ENCODE assay signal across 9 mouse cellular contexts in genomic region chr10:81526779-81527178, GRCm38 (mm10). TPM values are rescaled to one million over a fixed set of nuclear protein-coding genes. Genes with fewer than 3 reads are reported as not detected.
A peak's percentile ranks its signal among the peaks of the same experiment; 100 is the strongest.
DNase-seq lines count a peak whose midpoint lies in the region; ATAC-seq and TF ChIP-seq lines count a peak whose summit lies in the region.
"Had no signal": no experiment of that assay in that cellular context is flagged by ENCODE, and none has a peak within 500 bp of the region (broad histone marks: within the 10 kb centered on the region; RNA-seq: fewer than 3 reads in every experiment).

No protein-coding gene starts in this region.

- no peak overlapping the region for H3K4me3 ChIP-seq in forebrain, embryonic 10.5 days
- H3K4me3 ChIP-seq in forebrain, embryonic 16.5 days (replicated peaks; ENCODE audit: low read length) = no peak overlapping the region
- no peak overlapping the region for H3K4me3 ChIP-seq in bone marrow macrophage, adult 2 months (ENCODE audit: insufficient read depth, low read length)
- H3K4me3 ChIP-seq in forebrain, postnatal 0 days (ENCODE audit: low read depth, low read length) = no peak overlapping the region
- no peak overlapping the region for H3K4me3 ChIP-seq in hindbrain, embryonic 14.5 days (replicated peaks; ENCODE audit: low read length)
- no peak overlapping the region for H3K4me3 ChIP-seq in midbrain, embryonic 13.5 days (replicated peaks)
- H3K4me3 ChIP-seq: limb, embryonic 15.5 days had no signal

- H3K4me1 ChIP-seq in forebrain, embryonic 10.5 days = peaks cover 7% of the 10 kb centered on the region
- H3K4me1 ChIP-seq in forebrain, embryonic 16.5 days (replicated peaks; ENCODE audit: control insufficient read depth, insufficient read depth, low read length) = no peaks in the 10 kb centered on the region
- H3K4me1 ChIP-seq in bone marrow macrophage, adult 2 months (ENCODE audit: control insufficient read depth, insufficient read depth, low read length) = peaks cover 11% of the 10 kb centered on the region
- no peaks in the 10 kb centered on the region for H3K4me1 ChIP-seq in forebrain, postnatal 0 days (ENCODE audit: insufficient read depth)
- no peaks in the 10 kb centered on the region for H3K4me1 ChIP-seq in hindbrain, embryonic 14.5 days (replicated peaks; ENCODE audit: control insufficient read depth, insufficient read depth, low read length)
- no peaks in the 10 kb centered on the region for H3K4me1 ChIP-seq in midbrain, embryonic 13.5 days (replicated peaks)

- DNase-seq in forebrain, embryonic 10.5 days (ENCODE audit: extremely low spot score, low spot score) = peak; percentile 81
- DNase-seq in forebrain, postnatal 0 days = peak; percentile 63
- peak; percentile 72 for DNase-seq in hindbrain, embryonic 14.5 days (ENCODE audit: low spot score)
- DNase-seq in left cerebral cortex, postnatal 36 days (ENCODE audit: low spot score in 2 of 2) = peak; percentile 51 to 61
- peak; percentile 93 for DNase-seq in splenic B cell, adult 2 months (ENCODE audit: low read depth, low spot score)

- WGBS in forebrain, embryonic 10.5 days = 16% methylated on average over 14 of the region's 14 CpGs
- 18% methylated on average over 14 of the region's 14 CpGs for WGBS in forebrain, embryonic 16.5 days
- 14% methylated on average over 14 of the region's 14 CpGs for WGBS in forebrain, postnatal 0 days
- WGBS in hindbrain, embryonic 14.5 days = 16% methylated on average over 14 of the region's 14 CpGs
- WGBS in midbrain, embryonic 13.5 days = 15% methylated on average over 14 of the region's 14 CpGs

- no peak overlapping the region for H3K4me2 ChIP-seq in forebrain, embryonic 16.5 days (ENCODE audit: low read length)
- no peak overlapping the region for H3K4me2 ChIP-seq in forebrain, postnatal 0 days (ENCODE audit: low read depth)
- no peak overlapping the region for H3K4me2 ChIP-seq in hindbrain, embryonic 14.5 days (replicated peaks)
- H3K4me2 ChIP-seq in midbrain, embryonic 13.5 days (replicated peaks) = no peak overlapping the region
- H3K4me2 ChIP-seq: limb, embryonic 15.5 days had no signal

- intact Hi-C loops in left cerebral cortex, postnatal 36 days (cut with DNase I) = no loop called here

- no peak for TF ChIP-seq POLR2A in bone marrow macrophage, adult 2 months (IDR thresholded peaks at IDR 0.05; ENCODE audit: borderline replicate concordance, low read depth, low read length)

- H3K27ac ChIP-seq in forebrain, embryonic 10.5 days = no peak overlapping the region
- no peak overlapping the region for H3K27ac ChIP-seq in forebrain, embryonic 16.5 days (ENCODE audit: low read length)
- no peak overlapping the region for H3K27ac ChIP-seq in bone marrow macrophage, adult 2 months (ENCODE audit: insufficient read depth, low read depth, low read length)
- H3K27ac ChIP-seq in forebrain, postnatal 0 days (ENCODE audit: low read depth, low read length) = no peak overlapping the region
- no peak overlapping the region for H3K27ac ChIP-seq in hindbrain, embryonic 14.5 days
- H3K27ac ChIP-seq in midbrain, embryonic 13.5 days = no peak overlapping the region
- H3K27ac ChIP-seq: limb, embryonic 15.5 days had no signal

- TF ChIP-seq CTCF in bone marrow macrophage, adult 2 months (IDR thresholded peaks at IDR 0.05; ENCODE audit: low read depth, low read length) = peak; percentile 71
- peak; percentile 83 for TF ChIP-seq CTCF in forebrain, postnatal 0 days (IDR thresholded peaks at IDR 0.05; ENCODE audit: low read depth)

- H3K36me3 ChIP-seq in forebrain, embryonic 10.5 days (replicated peaks) = peaks cover 31% of the 10 kb centered on the region
- peaks cover 13% of the 10 kb centered on the region for H3K36me3 ChIP-seq in forebrain, embryonic 16.5 days (ENCODE audit: control insufficient read depth, insufficient read depth)
- peaks cover 33% of the 10 kb centered on the region for H3K36me3 ChIP-seq in forebrain, postnatal 0 days (ENCODE audit: insufficient read depth)
- peaks cover 31% of the 10 kb centered on the region for H3K36me3 ChIP-seq in hindbrain, embryonic 14.5 days (replicated peaks; ENCODE audit: control insufficient read depth, insufficient read depth)
- H3K36me3 ChIP-seq in midbrain, embryonic 13.5 days = peaks cover 36% of the 10 kb centered on the region
- H3K36me3 ChIP-seq in splenic B cell, adult 2 months (ENCODE audit: control insufficient read depth, insufficient read depth, low read length, poor library complexity, severe bottlenecking) = 0 out of 2 replicates have a peak, but pooled peaks cover 1% of the 10 kb centered on the region

- no peak overlapping the region for H3K9ac ChIP-seq in forebrain, embryonic 16.5 days (replicated peaks; ENCODE audit: low read depth, low read length)
- no peak overlapping the region for H3K9ac ChIP-seq in forebrain, postnatal 0 days
- no peak overlapping the region for H3K9ac ChIP-seq in hindbrain, embryonic 14.5 days
- no peak overlapping the region for H3K9ac ChIP-seq in midbrain, embryonic 13.5 days (replicated peaks)
- H3K9ac ChIP-seq: limb, embryonic 15.5 days had no signal

- no peak for ATAC-seq in forebrain, embryonic 16.5 days
- ATAC-seq in forebrain, postnatal 0 days = no peak
- no peak; the same call in 1 of the 2 replicates for ATAC-seq in hindbrain, embryonic 14.5 days (ENCODE audit: low FRiP score)
- peak; percentile 49; the same call in 1 of the 2 replicates for ATAC-seq in midbrain, embryonic 13.5 days

- peaks cover 26% of the 10 kb centered on the region for H3K27me3 ChIP-seq in forebrain, embryonic 10.5 days (ENCODE audit: poor library complexity, severe bottlenecking)
- peaks cover 3% of the 10 kb centered on the region; the same call in 1 of the 2 replicates for H3K27me3 ChIP-seq in forebrain, embryonic 16.5 days (replicated peaks; ENCODE audit: control insufficient read depth, insufficient read depth, low read length)
- no peaks in the 10 kb centered on the region for H3K27me3 ChIP-seq in forebrain, postnatal 0 days (ENCODE audit: insufficient read depth, low read length)
- 0 out of 2 replicates have a peak, but pooled peaks cover 6% of the 10 kb centered on the region for H3K27me3 ChIP-seq in hindbrain, embryonic 14.5 days (ENCODE audit: control insufficient read depth, insufficient read depth, low read length)
- peaks cover 8% of the 10 kb centered on the region for H3K27me3 ChIP-seq in midbrain, embryonic 13.5 days
- H3K27me3 ChIP-seq in splenic B cell, adult 2 months (ENCODE audit: control insufficient read depth, insufficient read depth, low read length, poor library complexity, severe bottlenecking) = no peaks in the 10 kb centered on the region

- H3K9me3 ChIP-seq in forebrain, embryonic 10.5 days = no peaks in the 10 kb centered on the region
- no peaks in the 10 kb centered on the region for H3K9me3 ChIP-seq in forebrain, embryonic 16.5 days (ENCODE audit: control insufficient read depth, low read length)
- no peaks in the 10 kb centered on the region for H3K9me3 ChIP-seq in forebrain, postnatal 0 days (ENCODE audit: low read length)
- H3K9me3 ChIP-seq in hindbrain, embryonic 14.5 days (ENCODE audit: control insufficient read depth, low read length) = no peaks in the 10 kb centered on the region
- no peaks in the 10 kb centered on the region for H3K9me3 ChIP-seq in midbrain, embryonic 13.5 days
- H3K9me3 ChIP-seq: limb, embryonic 15.5 days had no signal

RNA-seq across cellular contexts. Expression of gene Gna15, which starts 2.8 kb away (rescaled TPM):
- polyA plus RNA-seq in forebrain, embryonic 10.5 days (2016; fragmentation: Nextera tagmentation; extraction: Ambion mirVana) = 0.84 and 1.1 TPM in 2 replicates
- polyA plus RNA-seq in forebrain, embryonic 16.5 days (2015; fragmentation: Nextera tagmentation; extraction: Ambion mirVana) = 0.42 and 0.76 TPM in 2 replicates
- polyA plus RNA-seq in bone marrow macrophage, adult 2 months (2012; ENCODE audit: insufficient read depth, insufficient read length, missing spikeins) = 23.5 and 24.2 TPM in 2 replicates
- 1.3 and 1.5 TPM in 2 replicates for total RNA-seq in forebrain, postnatal 0 days (2014; rRNA removed)
- 1.3 and 1.6 TPM in 2 replicates for polyA plus RNA-seq in forebrain, postnatal 0 days (2015; fragmentation: Nextera tagmentation; extraction: Ambion mirVana)
- 1.1 and 1.2 TPM in 2 replicates for polyA plus RNA-seq in hindbrain, embryonic 14.5 days (2014; fragmentation: Nextera tagmentation; extraction: Ambion mirVana)
- 1 to 10 TPM; 2.3 to 3.1 TPM for total RNA-seq in left cerebral cortex, postnatal 36 days (2021)
- polyA plus RNA-seq in midbrain, embryonic 13.5 days (2015; fragmentation: Nextera tagmentation; extraction: Ambion mirVana) = 0.94 and 1.0 TPM in 2 replicates

RNA-seq across cellular contexts. Expression of gene Gna11, which starts 18.2 kb away (rescaled TPM):
- polyA plus RNA-seq in forebrain, embryonic 10.5 days (2016; fragmentation: Nextera tagmentation; extraction: Ambion mirVana) = 73.4 and 77.2 TPM in 2 replicates
- 106 and 112 TPM in 2 replicates for polyA plus RNA-seq in forebrain, embryonic 16.5 days (2015; fragmentation: Nextera tagmentation; extraction: Ambion mirVana)
- 10.1 and 10.5 TPM in 2 replicates for polyA plus RNA-seq in bone marrow macrophage, adult 2 months (2012; ENCODE audit: insufficient read depth, insufficient read length, missing spikeins)
- total RNA-seq in forebrain, postnatal 0 days (2014; rRNA removed) = 110 and 114 TPM in 2 replicates
- polyA plus RNA-seq in forebrain, postnatal 0 days (2015; fragmentation: Nextera tagmentation; extraction: Ambion mirVana) = 126 and 133 TPM in 2 replicates
- 87.5 and 95.5 TPM in 2 replicates for polyA plus RNA-seq in hindbrain, embryonic 14.5 days (2014; fragmentation: Nextera tagmentation; extraction: Ambion mirVana)
- 100 to 1,000 TPM; 103 to 115 TPM for total RNA-seq in left cerebral cortex, postnatal 36 days (2021)
- 74.5 and 77.1 TPM in 2 replicates for polyA plus RNA-seq in midbrain, embryonic 13.5 days (2015; fragmentation: Nextera tagmentation; extraction: Ambion mirVana)

RNA-seq across cellular contexts. Expression of gene S1pr4, which starts 26.8 kb away (rescaled TPM):
- 0.32 and 0.33 TPM in 2 replicates for polyA plus RNA-seq in forebrain, embryonic 10.5 days (2016; fragmentation: Nextera tagmentation; extraction: Ambion mirVana)
- 0.40 and 0.53 TPM in 2 replicates for polyA plus RNA-seq in forebrain, embryonic 16.5 days (2015; fragmentation: Nextera tagmentation; extraction: Ambion mirVana)
- 0.46 TPM in 1 of 2 replicates, not detected in the other for polyA plus RNA-seq in bone marrow macrophage, adult 2 months (2012; ENCODE audit: insufficient read depth, insufficient read length, missing spikeins)
- total RNA-seq in forebrain, postnatal 0 days (2014; rRNA removed) = 0.38 TPM in 1 of 2 replicates, not detected in the other
- 0.31 and 0.39 TPM in 2 replicates for polyA plus RNA-seq in forebrain, postnatal 0 days (2015; fragmentation: Nextera tagmentation; extraction: Ambion mirVana)
- polyA plus RNA-seq in hindbrain, embryonic 14.5 days (2014; fragmentation: Nextera tagmentation; extraction: Ambion mirVana) = 0.70 and 0.81 TPM in 2 replicates
- under 1 TPM; 0.43 to 0.52 TPM for total RNA-seq in left cerebral cortex, postnatal 36 days (2021)
- 0.64 and 0.77 TPM in 2 replicates for polyA plus RNA-seq in midbrain, embryonic 13.5 days (2015; fragmentation: Nextera tagmentation; extraction: Ambion mirVana)

RNA-seq across cellular contexts. Expression of gene Ncln, which starts 30.6 kb away (rescaled TPM):
- polyA plus RNA-seq in forebrain, embryonic 10.5 days (2016; fragmentation: Nextera tagmentation; extraction: Ambion mirVana) = 88.2 and 90.4 TPM in 2 replicates
- polyA plus RNA-seq in forebrain, embryonic 16.5 days (2015; fragmentation: Nextera tagmentation; extraction: Ambion mirVana) = 70.4 and 80.9 TPM in 2 replicates
- 37.9 and 40.9 TPM in 2 replicates for polyA plus RNA-seq in bone marrow macrophage, adult 2 months (2012; ENCODE audit: insufficient read depth, insufficient read length, missing spikeins)
- total RNA-seq in forebrain, postnatal 0 days (2014; rRNA removed) = 83.3 and 105 TPM in 2 replicates
- polyA plus RNA-seq in forebrain, postnatal 0 days (2015; fragmentation: Nextera tagmentation; extraction: Ambion mirVana) = 57.1 and 65.0 TPM in 2 replicates
- polyA plus RNA-seq in hindbrain, embryonic 14.5 days (2014; fragmentation: Nextera tagmentation; extraction: Ambion mirVana) = 53.8 and 59.0 TPM in 2 replicates
- total RNA-seq in left cerebral cortex, postnatal 36 days (2021) = 10 to 100 TPM; 74.9 to 88.8 TPM
- 57.1 and 58.2 TPM in 2 replicates for polyA plus RNA-seq in midbrain, embryonic 13.5 days (2015; fragmentation: Nextera tagmentation; extraction: Ambion mirVana)

RNA-seq across cellular contexts. Expression of gene Aes, which starts 32.5 kb away (rescaled TPM):
- 276 and 283 TPM in 2 replicates for polyA plus RNA-seq in forebrain, embryonic 10.5 days (2016; fragmentation: Nextera tagmentation; extraction: Ambion mirVana)
- polyA plus RNA-seq in forebrain, embryonic 16.5 days (2015; fragmentation: Nextera tagmentation; extraction: Ambion mirVana) = 632 and 683 TPM in 2 replicates
- 478 and 551 TPM in 2 replicates for polyA plus RNA-seq in bone marrow macrophage, adult 2 months (2012; ENCODE audit: insufficient read depth, insufficient read length, missing spikeins)
- total RNA-seq in forebrain, postnatal 0 days (2014; rRNA removed) = 450 and 455 TPM in 2 replicates
- 752 and 802 TPM in 2 replicates for polyA plus RNA-seq in forebrain, postnatal 0 days (2015; fragmentation: Nextera tagmentation; extraction: Ambion mirVana)
- 524 and 550 TPM in 2 replicates for polyA plus RNA-seq in hindbrain, embryonic 14.5 days (2014; fragmentation: Nextera tagmentation; extraction: Ambion mirVana)
- 100 to 1,000 TPM; 652 to 731 TPM for total RNA-seq in left cerebral cortex, postnatal 36 days (2021)
- polyA plus RNA-seq in midbrain, embryonic 13.5 days (2015; fragmentation: Nextera tagmentation; extraction: Ambion mirVana) = 451 and 572 TPM in 2 replicates
